Mouse (Mus musculus) erythroblast, adult 5-6 weeks (primary cell): ENCODE data around the gene Otos. TPM values are rescaled to one million over a fixed set of nuclear protein-coding genes. Genes with fewer than 3 reads are reported as not detected.

Experiments used
- ATAC-seq: replicated peaks from 2 replicates; pipeline ENCODE4 v1.8.0; 2016; ENCODE audit warnings: moderate number of reproducible peaks, mild to moderate bottlenecking, moderate TSS enrichment, inconsistent platforms; ENCODE audit not compliant: poor library complexity, low FRiP score, severe bottlenecking
- total RNA-seq, 2 experiments: library from RNA; stranded (forward) in 1 of 2; stranded (reverse) in 1 of 2; fragments of 150-400 nt in 1 of 2; fragments of 200-764, 138-1000 nt in 1 of 2; gene quantifications; 2 replicates each; pipeline versions ENCODE4 v1.2.3 to v1.2.4; 2015 to 2017; ENCODE audit warnings: low replicate concordance in 2 of 2

The Otos gene
- total RNA-seq, 2 experiments from 2014 or later: 1.1 TPM; not detected in 1

GRCm38 (mm10) chr1:92616046-92616445, 32.6 kb downstream of the Otos start:
- no peak for ATAC-seq

- no peak for ATAC-seq
Observed at GRCm38 (mm10) chr1:92614516-92614915, 34.1 kb downstream of the Otos start.

- ATAC-seq: no peak
Observed at GRCm38 (mm10) chr1:92613175-92613574, 35.5 kb downstream of the Otos start.

- ATAC-seq: no peak
Observed at GRCm38 (mm10) chr1:92611008-92611407, 37.6 kb downstream of the Otos start.

GRCm38 (mm10) chr1:92607711-92608110, 40.9 kb downstream of the Otos start:
- no peak for ATAC-seq

- ATAC-seq: no peak
Observed at GRCm38 (mm10) chr1:92605482-92605881, 43.2 kb downstream of the Otos start, which contains the start of gene Olfr1410. Gene Olfr1410 (plus strand): TSS chr1:92605782.

GRCm38 (mm10) chr1:92596019-92596418, 52.6 kb downstream of the Otos start:
- ATAC-seq: no peak

Other genes with a start within 250 kb of the Otos start
- 47.2 and 55.0 TPM in 2 replicates for gene Ndufa10, start 175.0 kb downstream of the Otos start, total RNA-seq (2015; ENCODE audit: low replicate concordance)
- gene Ndufa10, start 175.0 kb downstream of the Otos start, total RNA-seq (2017; ENCODE audit: low replicate concordance): 14.1 and 42.1 TPM in 2 replicates
- not detected in 2 replicates for gene Olfr1416, start 163.7 kb downstream of the Otos start, total RNA-seq (2015; ENCODE audit: low replicate concordance)
- gene Olfr1416, start 163.7 kb downstream of the Otos start, total RNA-seq (2017; ENCODE audit: low replicate concordance): not detected in 2 replicates
- not detected in 2 replicates for gene Olfr1415, start 152.7 kb downstream of the Otos start, total RNA-seq (2015; ENCODE audit: low replicate concordance)
- gene Olfr1415, start 152.7 kb downstream of the Otos start, total RNA-seq (2017; ENCODE audit: low replicate concordance): not detected in 2 replicates
- gene Olfr1414, start 130.2 kb downstream of the Otos start, total RNA-seq (2015; ENCODE audit: low replicate concordance): not detected in 2 replicates
- gene Olfr1414, start 130.2 kb downstream of the Otos start, total RNA-seq (2017; ENCODE audit: low replicate concordance): not detected in 2 replicates
- gene Olfr1413, start 77.5 kb downstream of the Otos start, total RNA-seq (2015; ENCODE audit: low replicate concordance): not detected in 2 replicates
- not detected in 2 replicates for gene Olfr1413, start 77.5 kb downstream of the Otos start, total RNA-seq (2017; ENCODE audit: low replicate concordance)
- not detected in 2 replicates for gene Olfr1412, start 63.1 kb downstream of the Otos start, total RNA-seq (2015; ENCODE audit: low replicate concordance)
- not detected in 2 replicates for gene Olfr1412, start 63.1 kb downstream of the Otos start, total RNA-seq (2017; ENCODE audit: low replicate concordance)
- gene Olfr1411, start 54.4 kb downstream of the Otos start, total RNA-seq (2015; ENCODE audit: low replicate concordance): not detected in 2 replicates
- not detected in 2 replicates for gene Olfr1411, start 54.4 kb downstream of the Otos start, total RNA-seq (2017; ENCODE audit: low replicate concordance)
- not detected in 2 replicates for gene Olfr1410, start 43.1 kb downstream of the Otos start, total RNA-seq (2015; ENCODE audit: low replicate concordance)
- gene Olfr1410, start 43.1 kb downstream of the Otos start, total RNA-seq (2017; ENCODE audit: low replicate concordance): not detected in 2 replicates
- not detected in 2 replicates for gene Olfr12, start 31.1 kb downstream of the Otos start, total RNA-seq (2015; ENCODE audit: low replicate concordance)
- not detected in 2 replicates for gene Olfr12, start 31.1 kb downstream of the Otos start, total RNA-seq (2017; ENCODE audit: low replicate concordance)
- 37.2 and 48.6 TPM in 2 replicates for gene Cops9, start 6.9 kb downstream of the Otos start, total RNA-seq (2015; ENCODE audit: low replicate concordance)
- 8.2 and 24.3 TPM in 2 replicates for gene Cops9, start 6.9 kb downstream of the Otos start, total RNA-seq (2017; ENCODE audit: low replicate concordance)
- gene Gpc1, start 182.8 kb upstream of the Otos start, total RNA-seq (2015; ENCODE audit: low replicate concordance): 8.2 and 9.6 TPM in 2 replicates
- gene Gpc1, start 182.8 kb upstream of the Otos start, total RNA-seq (2017; ENCODE audit: low replicate concordance): 6.8 and 7.4 TPM in 2 replicates